Mouse (Mus musculus): ENCODE measurements around the gene Rtn3. TPM values are rescaled to one million over a fixed set of nuclear protein-coding genes. Genes with fewer than 3 reads are reported as not detected.

Gene Rtn3
- polyA plus RNA-seq, 1 experiment from 2014 or later: 513 TPM

- Histone ChIP-seq H3K4me1 (replicated peaks) (peaks cover 48% of the 10 kb centered on the region), H3K36me3 (no peaks in the 10 kb centered on the region), H3K27ac (peak overlapping the region; percentile 100), H3K9ac (peak overlapping the region; percentile 99), H3K4me2 (peak overlapping the region; percentile 83), H3K27me3 (no peaks in the 10 kb centered on the region), H3K4me3 (peak overlapping the region; percentile 97), H3K9me3 (no peaks in the 10 kb centered on the region)
- WGBS: 3% methylated on average over 12 of the region's 12 CpGs
- ATAC-seq (ENCODE audit: low FRiP score): no peak
Measured at GRCm38 (mm10) chr19:7481541-7482265, 1.4 kb downstream of the Rtn3 start.

- H3K4me2 ChIP-seq: peak overlapping the region; percentile 83
- peak overlapping the region; percentile 97; the same call in 1 of the 2 replicates for H3K4me3 ChIP-seq
- no peaks in the 10 kb centered on the region for H3K27me3 ChIP-seq
- H3K9me3 ChIP-seq: no peaks in the 10 kb centered on the region
- H3K27ac ChIP-seq: no peak overlapping the region
- no peak overlapping the region for H3K9ac ChIP-seq
- 94% methylated on average over 3 of the region's 3 CpGs for WGBS
- no peaks in the 10 kb centered on the region for H3K36me3 ChIP-seq
- no peak for ATAC-seq (ENCODE audit: low FRiP score)
- peaks cover 53% of the 10 kb centered on the region for H3K4me1 ChIP-seq (replicated peaks)
Measured at GRCm38 (mm10) chr19:7479751-7480248, 3.3 kb downstream of the Rtn3 start.

- H3K36me3 ChIP-seq: peaks cover 19% of the 10 kb centered on the region
- no peak for ATAC-seq (ENCODE audit: low FRiP score)
- H3K9ac ChIP-seq: no peak overlapping the region
- no peaks in the 10 kb centered on the region for H3K4me1 ChIP-seq (replicated peaks)
- H3K27me3 ChIP-seq: no peaks in the 10 kb centered on the region
- no peak overlapping the region for H3K27ac ChIP-seq
- H3K9me3 ChIP-seq: no peaks in the 10 kb centered on the region
- 96% methylated on average over 2 of the region's 2 CpGs for WGBS
- H3K4me3 ChIP-seq: no peak overlapping the region
- no peak overlapping the region for H3K4me2 ChIP-seq
Measured at GRCm38 (mm10) chr19:7470643-7471042, 12.4 kb downstream of the Rtn3 start.

GRCm38 (mm10) chr19:7467915-7468314, 15.2 kb downstream of the Rtn3 start:
- Histone ChIP-seq H3K36me3 (peaks cover 17% of the 10 kb centered on the region), H3K4me1 (replicated peaks) (no peaks in the 10 kb centered on the region), H3K9ac (no peak overlapping the region), H3K9me3 (no peaks in the 10 kb centered on the region), H3K4me2 (no peak overlapping the region), H3K4me3 (no peak overlapping the region), H3K27ac (no peak overlapping the region), H3K27me3 (no peaks in the 10 kb centered on the region)
- no peak for ATAC-seq (ENCODE audit: low FRiP score)

- Histone ChIP-seq H3K4me2 (no peak overlapping the region), H3K4me3 (no peak overlapping the region), H3K9me3 (no peaks in the 10 kb centered on the region), H3K9ac (no peak overlapping the region), H3K27me3 (no peaks in the 10 kb centered on the region), H3K36me3 (0 out of 2 replicates have a peak, but pooled peaks cover 10% of the 10 kb centered on the region), H3K4me1 (replicated peaks) (peaks cover 19% of the 10 kb centered on the region), H3K27ac (no peak overlapping the region)
- no peak for ATAC-seq (ENCODE audit: low FRiP score)
- WGBS: 80% methylated on average over 2 of the region's 2 CpGs
Measured at GRCm38 (mm10) chr19:7459370-7459769, 23.7 kb downstream of the Rtn3 start.

GRCm38 (mm10) chr19:7458901-7459300, 24.2 kb downstream of the Rtn3 start:
- Histone ChIP-seq H3K4me2 (no peak overlapping the region), H3K4me3 (no peak overlapping the region), H3K27ac (no peak overlapping the region), H3K9me3 (no peaks in the 10 kb centered on the region), H3K9ac (no peak overlapping the region), H3K4me1 (replicated peaks) (peaks cover 19% of the 10 kb centered on the region), H3K36me3 (0 out of 2 replicates have a peak, but pooled peaks cover 10% of the 10 kb centered on the region), H3K27me3 (no peaks in the 10 kb centered on the region)
- ATAC-seq (ENCODE audit: low FRiP score): peak; percentile 61; the same call in 1 of the 2 replicates

GRCm38 (mm10) chr19:7456803-7457202, 26.3 kb downstream of the Rtn3 start:
- Histone ChIP-seq H3K9ac (no peak overlapping the region), H3K4me3 (no peak overlapping the region), H3K4me1 (replicated peaks) (peaks cover 19% of the 10 kb centered on the region), H3K9me3 (no peaks in the 10 kb centered on the region), H3K36me3 (0 out of 2 replicates have a peak, but pooled peaks cover 10% of the 10 kb centered on the region), H3K27me3 (no peaks in the 10 kb centered on the region), H3K4me2 (no peak overlapping the region), H3K27ac (no peak overlapping the region)
- WGBS: 83% methylated on average over 2 of the region's 2 CpGs
- no peak for ATAC-seq (ENCODE audit: low FRiP score)

- Histone ChIP-seq H3K4me1 (replicated peaks) (0 out of 2 replicates have a peak, but pooled peaks cover 6% of the 10 kb centered on the region), H3K27ac (no peak overlapping the region), H3K36me3 (peaks cover 3% of the 10 kb centered on the region), H3K4me2 (no peak overlapping the region), H3K4me3 (no peak overlapping the region), H3K9me3 (no peaks in the 10 kb centered on the region), H3K9ac (no peak overlapping the region), H3K27me3 (no peaks in the 10 kb centered on the region)
- no peak for ATAC-seq (ENCODE audit: low FRiP score)
- 96% methylated on average over 1 of the region's 1 CpGs for WGBS
Measured at GRCm38 (mm10) chr19:7445596-7445995, 37.5 kb downstream of the Rtn3 start.

GRCm38 (mm10) chr19:7445105-7445504, 38.0 kb downstream of the Rtn3 start:
- no peaks in the 10 kb centered on the region for H3K9me3 ChIP-seq
- 0 out of 2 replicates have a peak, but pooled peaks cover 6% of the 10 kb centered on the region for H3K4me1 ChIP-seq (replicated peaks)
- H3K9ac ChIP-seq: no peak overlapping the region
- H3K36me3 ChIP-seq: peaks cover 3% of the 10 kb centered on the region
- H3K4me3 ChIP-seq: no peak overlapping the region
- H3K27ac ChIP-seq: no peak overlapping the region
- no peak for ATAC-seq (ENCODE audit: low FRiP score)
- no peak overlapping the region for H3K4me2 ChIP-seq
- WGBS: 92% methylated on average over 2 of the region's 2 CpGs
- H3K27me3 ChIP-seq: no peaks in the 10 kb centered on the region

GRCm38 (mm10) chr19:7441493-7441892, 41.6 kb downstream of the Rtn3 start:
- 62% methylated on average over 14 of the region's 14 CpGs for WGBS
- Histone ChIP-seq H3K4me1 (replicated peaks) (peaks cover 8% of the 10 kb centered on the region; the same call in 1 of the 2 replicates), H3K27me3 (no peaks in the 10 kb centered on the region), H3K4me2 (no peak overlapping the region), H3K9me3 (no peaks in the 10 kb centered on the region), H3K4me3 (no peak overlapping the region), H3K27ac (peak overlapping the region; percentile 48; the same call in 1 of the 2 replicates), H3K9ac (no peak overlapping the region), H3K36me3 (peaks cover 3% of the 10 kb centered on the region)
- peak; percentile 58 for ATAC-seq (ENCODE audit: low FRiP score)

- no peak overlapping the region for H3K9ac ChIP-seq
- no peak for ATAC-seq (ENCODE audit: low FRiP score)
- no peaks in the 10 kb centered on the region for H3K27me3 ChIP-seq
- H3K4me3 ChIP-seq: no peak overlapping the region
- H3K4me1 ChIP-seq (replicated peaks): peaks cover 9% of the 10 kb centered on the region; the same call in 1 of the 2 replicates
- H3K9me3 ChIP-seq: no peaks in the 10 kb centered on the region
- H3K27ac ChIP-seq: no peak overlapping the region
- H3K4me2 ChIP-seq: no peak overlapping the region
- H3K36me3 ChIP-seq: peaks cover 17% of the 10 kb centered on the region
Measured at GRCm38 (mm10) chr19:7438295-7438694, 44.8 kb downstream of the Rtn3 start.

GRCm38 (mm10) chr19:7436061-7436970, 46.8 kb downstream of the Rtn3 start:
- peak; percentile 68; the same call in 1 of the 2 replicates for ATAC-seq (ENCODE audit: low FRiP score)
- 77% methylated on average over 5 of the region's 5 CpGs for WGBS
- Histone ChIP-seq H3K27me3 (no peaks in the 10 kb centered on the region), H3K9ac (no peak overlapping the region), H3K36me3 (peaks cover 36% of the 10 kb centered on the region), H3K9me3 (no peaks in the 10 kb centered on the region), H3K4me3 (no peak overlapping the region), H3K4me1 (replicated peaks) (peaks cover 7% of the 10 kb centered on the region; the same call in 1 of the 2 replicates), H3K4me2 (no peak overlapping the region), H3K27ac (peak overlapping the region; percentile 44; the same call in 1 of the 2 replicates)

All from hindbrain, embryonic 13.5 days (tissue).